Mouse (Mus musculus) liver, embryonic 15.5 days (tissue): Measurements from ENCODE around the gene Ankra2. TPM values are rescaled to one million over a fixed set of nuclear protein-coding genes. Genes with fewer than 3 reads are reported as not detected.

Experiments
- ATAC-seq: fragments of 200-750 bp; cut with Nextera tagmentation; 2 replicates; pipeline ENCODE4 v1.8.0; 2017; ENCODE audit warnings: moderate number of reproducible peaks, mild to moderate bottlenecking, moderate library complexity; ENCODE audit not compliant: insufficient read depth
- H3K27ac ChIP-seq: fragments of 300-500 bp; sonication (generic); replicated peaks from 2 replicates; pipeline ENCODE4 v1.5.1; 2015; ENCODE audit warnings: mild to moderate bottlenecking, inconsistent platforms
- H3K27me3 ChIP-seq: fragments of 300-500 bp; sonication (generic); 2 replicates; pipeline ENCODE4 v1.6.1; 2015; ENCODE audit warnings: mild to moderate bottlenecking, inconsistent platforms
- H3K36me3 ChIP-seq: fragments of 300-500 bp; sonication (generic); replicated peaks from 2 replicates; pipeline ENCODE4 v1.6.1; 2015; ENCODE audit warnings: moderate library complexity, mild to moderate bottlenecking, inconsistent platforms
- H3K4me1 ChIP-seq: fragments of 300-500 bp; sonication (generic); replicated peaks from 2 replicates; pipeline ENCODE4 v1.6.1; 2015; ENCODE audit warnings: inconsistent platforms
- H3K4me2 ChIP-seq: fragments of 300-500 bp; sonication (generic); 2 replicates; pipeline ENCODE4 v1.6.1; 2015; ENCODE audit warnings: moderate library complexity, mild to moderate bottlenecking, inconsistent platforms
- H3K4me3 ChIP-seq: fragments of 300-500 bp; sonication (generic); replicated peaks from 2 replicates; pipeline ENCODE4 v1.5.1; 2015; ENCODE audit warnings: mild to moderate bottlenecking, inconsistent platforms
- H3K9ac ChIP-seq: fragments of 300-500 bp; sonication (generic); 2 replicates; pipeline ENCODE4 v1.6.1; 2015; ENCODE audit warnings: moderate library complexity, mild to moderate bottlenecking, inconsistent platforms
- H3K9me3 ChIP-seq: fragments of 300-500 bp; sonication (generic); replicated peaks from 2 replicates; pipeline ENCODE4 v1.6.1; 2016; ENCODE audit warnings: inconsistent platforms
- WGBS: fragments of 180-500 bp; shearing (Covaris S2); methylation state at CpG from one replicate; pipeline ENCODE4 v1.1.7; 2015; ENCODE audit warnings: mixed read lengths; ENCODE audit not compliant: insufficient replicate concordance; 5-methylcytosine and 5-hydroxymethylcytosine counted together
- polyA plus RNA-seq: library from polyadenylated mRNA; unstranded; fragments of >200 nt; fragmentation: Nextera tagmentation; extraction: Ambion mirVana; gene quantifications from 2 replicates; pipeline ENCODE4 v1.2.1, GENCODE M21; 2015

The Ankra2 gene
- polyA plus RNA-seq, 1 experiment from 2014 or later = 7.5 TPM

DNA sequence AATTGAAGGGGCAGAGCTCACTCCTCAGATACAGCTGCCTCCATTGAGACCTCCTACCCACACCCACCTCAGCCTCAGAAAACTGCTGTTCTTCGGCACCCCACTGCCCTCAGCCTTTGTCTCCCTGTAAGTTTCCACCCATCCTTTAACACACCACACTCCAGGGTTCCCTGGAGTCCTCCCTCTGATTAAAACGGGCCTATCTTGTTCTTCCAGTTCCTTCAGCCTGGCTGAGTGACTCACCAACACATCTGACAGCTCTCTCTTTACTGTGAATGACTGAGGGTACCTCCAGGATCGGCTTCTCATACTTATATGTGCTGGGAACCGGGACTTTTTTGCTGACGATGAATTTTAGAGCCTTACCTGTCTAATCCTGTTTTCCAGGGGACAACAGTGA, 33.2 kb downstream of the Ankra2 start:
- no peak for ATAC-seq
- no peaks in the 10 kb centered on the region for H3K9me3 ChIP-seq
- no peak overlapping the region for H3K9ac ChIP-seq
- H3K4me2 ChIP-seq = no peak overlapping the region
- no peak overlapping the region for H3K27ac ChIP-seq
- H3K27me3 ChIP-seq = no peaks in the 10 kb centered on the region
- 50% methylated on average over 5 of the region's 5 CpGs for WGBS
- H3K4me3 ChIP-seq = no peak overlapping the region
- H3K4me1 ChIP-seq = no peaks in the 10 kb centered on the region
- no peaks in the 10 kb centered on the region for H3K36me3 ChIP-seq

GRCm38 (mm10) chr13:98297883-98298482, 35.1 kb downstream of the Ankra2 start:
- Histone ChIP-seq H3K4me3 (no peak overlapping the region), H3K9me3 (no peaks in the 10 kb centered on the region), H3K36me3 (no peaks in the 10 kb centered on the region), H3K9ac (no peak overlapping the region), H3K27ac (no peak overlapping the region), H3K4me1 (no peaks in the 10 kb centered on the region), H3K27me3 (no peaks in the 10 kb centered on the region), H3K4me2 (no peak overlapping the region)
- no peak for ATAC-seq
- WGBS = 69% methylated on average over 6 of the region's 6 CpGs

DNA sequence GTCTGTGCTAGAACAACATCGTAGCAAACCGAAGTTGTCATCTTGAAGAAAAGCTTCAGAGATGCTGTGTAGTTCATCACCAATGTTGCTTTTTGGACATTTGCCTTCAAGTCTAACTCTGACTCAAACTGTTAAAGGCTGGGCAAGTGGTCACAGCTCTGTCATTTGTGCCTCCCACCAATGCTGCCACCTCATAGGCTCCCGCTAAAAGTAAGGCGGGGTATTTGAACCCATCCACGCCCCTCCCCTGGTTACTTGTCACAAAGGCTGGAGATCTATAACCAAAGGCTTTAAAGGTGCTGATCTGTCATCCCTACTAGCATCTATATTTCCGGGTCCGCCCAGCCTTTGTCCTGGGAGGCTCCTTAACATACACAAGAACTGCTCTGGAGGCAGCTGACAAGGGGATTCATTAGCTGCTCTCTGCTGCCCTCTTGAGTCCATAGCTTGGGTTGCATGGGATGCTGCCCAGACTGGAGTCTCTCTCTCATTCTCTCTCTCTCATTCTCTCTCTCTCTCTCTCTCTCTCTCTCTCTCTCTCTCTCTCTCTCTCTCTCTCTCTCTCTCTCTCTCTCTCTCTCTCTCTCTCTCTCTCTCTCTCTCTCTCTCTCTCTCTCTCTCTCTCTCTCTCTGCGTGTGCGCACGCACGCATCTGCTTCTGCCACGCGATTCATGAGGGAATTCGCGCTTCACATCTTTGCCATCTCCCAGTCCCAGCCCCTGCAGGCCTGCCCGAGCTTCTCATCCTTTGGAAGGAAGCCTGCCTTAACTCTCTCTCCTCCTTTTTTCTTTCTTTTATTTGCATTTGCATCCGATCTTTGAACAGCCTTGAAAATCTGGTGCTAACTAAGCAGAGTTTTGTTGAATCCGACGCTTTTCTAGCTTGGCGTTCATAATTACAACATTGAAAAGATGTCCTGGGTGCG, 36.2 kb downstream of the Ankra2 start:
- H3K4me3 ChIP-seq = no peak overlapping the region
- H3K9ac ChIP-seq = no peak overlapping the region
- H3K9me3 ChIP-seq = no peaks in the 10 kb centered on the region
- no peak for ATAC-seq
- H3K27ac ChIP-seq = no peak overlapping the region
- H3K4me1 ChIP-seq = no peaks in the 10 kb centered on the region
- H3K36me3 ChIP-seq = no peaks in the 10 kb centered on the region
- 51% methylated on average over 21 of the region's 21 CpGs for whole genome bisulfite sequencing
- no peaks in the 10 kb centered on the region for H3K27me3 ChIP-seq
- H3K4me2 ChIP-seq = no peak overlapping the region

DNA sequence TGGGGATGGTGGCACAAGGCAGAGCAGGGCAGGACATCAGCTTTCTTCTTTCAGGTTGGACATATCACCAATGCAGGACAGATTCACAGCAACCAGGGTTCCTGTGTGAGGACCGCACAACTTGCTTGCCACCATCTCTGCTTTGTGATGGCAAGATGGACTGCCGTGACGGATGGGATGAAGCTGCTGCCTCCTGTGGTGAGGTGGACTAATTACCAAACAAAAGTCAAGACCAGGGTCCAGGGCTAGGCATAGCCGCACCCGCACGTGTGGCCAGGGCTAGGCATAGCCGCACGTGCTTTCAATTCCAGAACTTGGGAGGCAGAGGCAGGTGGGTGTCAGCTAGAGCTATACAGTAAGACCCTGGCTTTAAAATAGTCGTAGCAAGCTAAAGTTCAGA, 42.4 kb downstream of the Ankra2 start:
- Histone ChIP-seq H3K4me3 (no peak overlapping the region), H3K27me3 (no peaks in the 10 kb centered on the region; the same call in 1 of the 2 replicates), H3K4me2 (no peak overlapping the region), H3K9ac (no peak overlapping the region), H3K36me3 (peaks cover 25% of the 10 kb centered on the region), H3K9me3 (no peaks in the 10 kb centered on the region), H3K27ac (no peak overlapping the region), H3K4me1 (no peaks in the 10 kb centered on the region; the same call in 1 of the 2 replicates)
- WGBS = 78% methylated on average over 9 of the region's 9 CpGs
- no peak for ATAC-seq

DNA sequence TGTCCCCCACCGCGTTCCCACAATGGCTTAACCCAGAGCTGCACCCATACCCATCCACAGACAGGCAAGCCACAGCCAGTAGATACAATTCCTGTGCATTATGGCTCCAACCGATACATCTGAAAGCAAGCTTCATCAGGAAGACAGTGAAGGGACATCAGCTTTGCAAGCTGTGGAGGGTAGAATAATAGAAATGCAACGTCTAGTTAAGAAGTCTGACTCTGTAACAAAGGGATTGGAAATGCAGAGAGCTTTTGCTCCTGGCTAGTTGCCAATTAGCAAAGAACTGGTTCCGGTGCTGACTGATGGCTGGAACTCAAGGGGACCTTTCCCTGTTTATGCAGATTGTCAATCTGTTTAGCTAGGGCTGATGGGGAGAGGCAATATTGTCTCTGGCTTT, 43.5 kb downstream of the Ankra2 start:
- no peaks in the 10 kb centered on the region; the same call in 1 of the 2 replicates for H3K4me1 ChIP-seq
- H3K9me3 ChIP-seq = no peaks in the 10 kb centered on the region
- no peak overlapping the region for H3K27ac ChIP-seq
- no peaks in the 10 kb centered on the region; the same call in 1 of the 2 replicates for H3K27me3 ChIP-seq
- no peak for ATAC-seq
- no peak overlapping the region for H3K4me2 ChIP-seq
- peaks cover 37% of the 10 kb centered on the region for H3K36me3 ChIP-seq
- H3K9ac ChIP-seq = no peak overlapping the region
- no peak overlapping the region for H3K4me3 ChIP-seq
- WGBS = 49% methylated on average over 5 of the region's 5 CpGs

GRCm38 (mm10) chr13:98306852-98307475, 44.1 kb downstream of the Ankra2 start:
- H3K4me1 ChIP-seq = no peaks in the 10 kb centered on the region; the same call in 1 of the 2 replicates
- H3K9me3 ChIP-seq = no peaks in the 10 kb centered on the region
- 58% methylated on average over 14 of the region's 14 CpGs for WGBS
- no peak overlapping the region for H3K4me2 ChIP-seq
- no peak overlapping the region for H3K9ac ChIP-seq
- no peak for ATAC-seq
- no peak overlapping the region for H3K4me3 ChIP-seq
- H3K36me3 ChIP-seq = peaks cover 42% of the 10 kb centered on the region
- H3K27me3 ChIP-seq = no peaks in the 10 kb centered on the region; the same call in 1 of the 2 replicates
- no peak overlapping the region for H3K27ac ChIP-seq

DNA sequence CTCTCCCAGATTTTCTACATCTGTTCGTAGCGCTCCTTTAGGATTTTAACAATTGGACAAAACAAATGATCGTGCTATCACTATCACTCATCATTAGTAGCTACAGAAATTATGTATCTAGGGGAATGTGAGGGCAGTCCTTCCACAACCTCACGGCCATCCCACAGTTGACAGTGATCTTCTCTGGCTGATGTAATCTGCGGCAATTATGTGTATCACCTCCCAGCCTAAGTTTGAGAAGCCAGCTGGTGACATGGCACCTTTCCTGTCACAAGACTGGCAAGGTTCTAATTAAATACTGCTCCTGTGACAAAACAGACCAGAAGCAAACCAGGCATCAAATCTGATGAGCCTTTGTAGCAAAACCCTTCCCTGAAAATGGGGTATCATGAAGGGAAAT, 45.1 kb downstream of the Ankra2 start:
- ATAC-seq = no peak
- Histone ChIP-seq H3K4me1 (no peaks in the 10 kb centered on the region; the same call in 1 of the 2 replicates), H3K36me3 (peaks cover 52% of the 10 kb centered on the region), H3K9me3 (no peaks in the 10 kb centered on the region), H3K4me3 (no peak overlapping the region), H3K4me2 (no peak overlapping the region), H3K27ac (no peak overlapping the region), H3K27me3 (no peaks in the 10 kb centered on the region; the same call in 1 of the 2 replicates), H3K9ac (no peak overlapping the region)
- 72% methylated on average over 5 of the region's 5 CpGs for WGBS

DNA sequence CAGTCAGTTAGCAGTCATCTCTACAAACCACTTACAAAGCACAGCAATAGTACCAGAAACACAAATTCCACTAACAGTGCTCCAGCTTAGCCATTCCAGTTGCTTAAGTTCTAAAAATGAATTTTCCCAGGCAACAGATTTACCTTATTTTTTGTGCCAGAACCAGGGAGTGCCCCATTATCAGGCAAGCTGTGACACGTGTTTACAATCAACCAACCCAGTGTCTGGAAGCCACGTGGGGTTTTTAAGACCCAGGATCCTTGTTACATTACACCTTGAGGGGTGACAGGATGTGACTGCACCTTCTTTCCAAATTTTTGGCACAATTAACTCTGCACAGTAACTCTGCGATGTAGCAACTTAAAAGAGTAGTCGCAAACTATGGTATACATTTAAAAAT, 45.9 kb downstream of the Ankra2 start:
- Histone ChIP-seq H3K27me3 (no peaks in the 10 kb centered on the region; the same call in 1 of the 2 replicates), H3K27ac (no peak overlapping the region), H3K4me2 (no peak overlapping the region), H3K9me3 (no peaks in the 10 kb centered on the region), H3K9ac (no peak overlapping the region), H3K4me3 (no peak overlapping the region), H3K4me1 (peaks cover 3% of the 10 kb centered on the region), H3K36me3 (peaks cover 59% of the 10 kb centered on the region)
- WGBS = 76% methylated on average over 4 of the region's 4 CpGs
- ATAC-seq = no peak

- Histone ChIP-seq H3K4me1 (peaks cover 17% of the 10 kb centered on the region), H3K36me3 (peaks cover 66% of the 10 kb centered on the region), H3K27me3 (no peaks in the 10 kb centered on the region), H3K27ac (no peak overlapping the region), H3K4me2 (no peak overlapping the region), H3K9me3 (no peaks in the 10 kb centered on the region), H3K4me3 (no peak overlapping the region), H3K9ac (no peak overlapping the region)
- ATAC-seq = no peak
- 82% methylated on average over 5 of the region's 5 CpGs for WGBS
These were observed 48.7 kb downstream of the Ankra2 start for GRCm38 (mm10) chr13:98311597-98311996.

DNA sequence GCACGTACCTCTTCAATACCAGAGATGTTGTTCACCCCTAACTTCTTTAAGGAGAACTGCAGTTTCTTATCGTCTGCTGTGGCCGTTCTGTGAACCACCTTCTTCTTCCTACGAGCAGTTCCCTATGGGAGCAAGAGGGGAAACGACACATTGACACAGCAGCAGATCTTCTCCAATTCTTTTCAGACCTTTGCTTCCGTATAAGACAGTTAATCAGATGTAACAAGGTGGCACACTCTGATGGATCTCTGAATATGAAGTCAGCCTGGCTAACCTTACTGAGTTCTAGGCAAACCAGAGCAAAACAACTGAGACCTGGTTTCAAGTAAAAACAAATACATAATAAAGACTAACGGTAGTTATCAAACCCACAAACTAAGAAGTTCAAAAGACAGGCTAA, 50.8 kb downstream of the Ankra2 start:
- 53% methylated on average over 7 of the region's 7 CpGs for WGBS
- H3K27ac ChIP-seq = no peak overlapping the region
- no peak for ATAC-seq
- H3K9ac ChIP-seq = no peak overlapping the region
- H3K4me3 ChIP-seq = no peak overlapping the region
- peaks cover 17% of the 10 kb centered on the region for H3K4me1 ChIP-seq
- H3K4me2 ChIP-seq = no peak overlapping the region
- no peaks in the 10 kb centered on the region for H3K27me3 ChIP-seq
- H3K9me3 ChIP-seq = no peaks in the 10 kb centered on the region
- peaks cover 55% of the 10 kb centered on the region for H3K36me3 ChIP-seq

GRCm38 (mm10) chr13:98315124-98315523, 52.2 kb downstream of the Ankra2 start:
- Histone ChIP-seq H3K4me1 (peaks cover 17% of the 10 kb centered on the region), H3K9ac (no peak overlapping the region), H3K27ac (no peak overlapping the region; the same call in 1 of the 2 replicates), H3K4me2 (peak overlapping the region; percentile 70), H3K9me3 (no peaks in the 10 kb centered on the region), H3K36me3 (peaks cover 42% of the 10 kb centered on the region), H3K4me3 (peak overlapping the region; percentile 97), H3K27me3 (no peaks in the 10 kb centered on the region)
- 51% methylated on average over 4 of the region's 4 CpGs for WGBS
- ATAC-seq = no peak
